Mouse (Mus musculus): ENCODE measurements at regions not wholly inside any gene's neighbourhood (a gene's known extent, or its start where the extent isn't known, plus 50 kb on each side); places are given as distances from the start of the nearest gene placed in this dataset.
A peak's percentile ranks its signal among the peaks of the same experiment; 100 is the strongest.

DNA sequence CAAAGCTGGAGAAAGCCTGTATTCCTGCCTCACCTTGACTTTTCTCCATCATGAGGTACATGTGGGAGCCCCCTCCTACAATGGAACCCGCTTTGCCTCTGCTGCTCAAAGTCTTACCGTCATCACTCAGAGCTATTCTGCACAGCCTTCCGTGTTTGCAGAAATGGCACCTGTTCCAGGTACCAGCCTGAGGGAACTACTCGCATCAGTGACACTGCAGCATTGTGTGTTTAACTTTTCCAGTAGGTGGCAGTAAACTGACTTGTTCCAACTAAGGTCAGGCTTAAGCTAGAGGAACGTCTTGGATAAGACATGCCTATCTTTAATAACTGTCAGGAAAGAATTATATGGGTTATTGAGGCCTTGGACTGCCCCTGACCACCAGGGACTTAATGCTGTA, 71.4 kb downstream of the Fam173b start:
- DNase-seq: peak; percentile 83

DNA sequence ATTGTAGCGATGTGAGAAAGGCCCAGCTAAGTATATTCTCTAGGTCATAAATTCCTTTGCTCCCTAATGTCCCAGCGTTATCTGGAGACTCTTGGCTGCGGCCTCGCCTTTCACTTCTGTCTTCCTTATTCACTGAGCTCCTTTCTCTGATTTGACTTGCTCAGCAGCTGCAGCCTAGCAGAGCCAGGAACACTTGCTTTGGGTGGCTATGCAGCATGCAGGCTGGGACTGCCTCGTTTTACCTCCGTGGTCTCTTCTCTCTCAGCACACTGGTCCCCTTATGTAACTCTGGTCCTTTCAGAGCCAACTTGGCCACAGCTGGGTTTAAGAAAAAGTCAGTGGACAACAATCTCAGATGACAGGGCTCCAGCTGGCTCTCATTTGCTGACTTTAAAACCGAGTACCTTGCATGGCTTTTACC, 75.1 kb downstream of the Fam173b start:
- peak; percentile 98 for DNase-seq

DNA sequence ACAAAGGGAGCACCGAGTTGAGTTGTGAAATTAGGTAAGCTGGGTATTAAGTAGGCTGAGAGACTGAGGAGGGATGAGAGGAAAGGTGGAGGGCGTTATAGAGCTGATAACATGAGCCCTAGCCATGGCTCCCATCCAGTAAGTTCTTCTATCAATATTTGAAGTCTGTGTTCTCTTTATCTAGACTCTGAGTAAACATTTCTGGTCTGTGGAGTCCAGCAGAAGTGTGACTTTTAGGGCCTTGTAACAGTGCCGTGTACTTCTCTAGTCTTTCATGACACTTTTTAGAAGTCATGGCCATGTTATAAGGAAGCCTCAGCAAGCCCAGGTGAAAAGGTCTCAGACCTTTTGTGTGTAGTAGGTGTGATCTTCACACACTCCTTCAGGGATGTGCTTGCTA, 91.5 kb downstream of the Fam173b start:
- peak; percentile 24 for DNase-seq

DNA sequence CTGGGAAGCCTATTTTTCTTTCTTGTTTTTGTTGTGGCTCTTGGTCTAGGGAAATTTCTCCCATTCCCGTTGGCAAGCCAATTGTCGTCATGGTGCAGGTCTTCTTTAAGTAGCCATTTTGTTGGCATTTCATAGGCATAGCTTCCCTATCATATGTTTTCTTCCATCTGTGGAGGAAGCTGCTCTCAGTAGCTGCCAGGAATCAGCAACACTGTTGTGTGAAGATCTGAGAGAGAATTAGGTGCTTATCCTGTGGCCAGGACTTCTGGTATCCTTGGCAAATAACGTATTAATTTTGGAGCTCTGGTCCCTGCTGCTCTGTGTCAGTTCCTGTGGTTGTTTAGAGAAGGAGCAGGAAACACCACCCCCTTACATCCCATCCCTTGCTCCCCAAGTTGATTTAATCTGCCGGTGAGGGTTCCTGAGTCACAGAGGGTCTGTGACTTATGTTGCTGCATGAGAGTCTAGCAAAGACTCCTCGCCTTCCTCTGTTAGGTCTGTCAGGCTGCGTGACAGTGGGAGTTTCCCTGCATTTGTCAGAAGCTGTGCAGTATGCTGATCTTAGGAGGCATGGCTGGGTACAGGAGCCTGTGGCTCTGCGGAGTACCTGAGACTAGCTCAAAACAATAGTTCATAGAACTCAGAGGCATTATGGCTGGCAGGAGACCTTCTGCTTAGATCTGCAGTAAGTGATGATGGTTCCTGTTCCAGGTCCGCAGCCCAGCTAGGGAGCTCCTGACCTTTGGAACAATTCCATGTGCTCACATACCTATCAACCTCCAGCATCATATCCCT, 93.4 kb downstream of the Fam173b start:
- peak; percentile 90 for DNase-seq

DNA sequence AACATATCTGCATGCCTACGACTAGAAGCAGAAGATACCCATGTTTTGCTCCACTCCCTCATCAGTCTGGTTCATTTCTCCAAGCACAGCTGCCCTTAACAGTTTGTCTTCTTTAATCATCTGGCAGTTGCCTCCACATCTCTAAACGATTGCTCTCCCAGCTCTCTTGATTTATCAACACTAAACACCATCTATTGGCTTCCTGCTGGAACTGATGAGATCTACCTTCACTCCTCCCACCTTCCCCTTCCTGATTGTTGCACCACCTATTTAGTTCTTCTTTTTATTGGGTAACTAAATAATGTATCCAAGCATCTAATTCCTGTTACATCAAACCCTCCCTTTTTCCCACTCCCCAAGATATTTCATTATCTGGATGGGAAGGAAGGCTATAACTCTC, 101.7 kb downstream of the Fam173b start:
- DNase-seq: no peak

DNA sequence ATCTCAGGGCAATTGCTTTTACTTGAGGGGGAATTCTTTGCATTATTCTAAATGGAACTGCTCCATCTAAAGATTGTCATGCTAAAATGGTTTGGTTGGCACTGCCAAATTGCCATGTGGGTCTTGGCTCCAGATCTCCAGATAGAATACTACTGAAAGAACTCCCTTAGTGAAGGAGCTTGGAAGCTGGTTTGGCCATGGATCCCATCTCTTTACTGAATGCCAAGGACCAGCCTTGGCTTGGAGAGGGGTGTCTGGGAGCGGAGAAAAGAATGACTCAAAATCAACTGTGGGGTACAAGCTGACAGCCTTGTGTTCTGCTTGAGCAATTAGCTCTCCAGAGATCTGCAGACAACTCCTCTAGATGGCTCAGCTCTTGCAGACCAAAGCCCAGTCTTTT, 105.8 kb downstream of the Fam173b start:
- DNase-seq: no peak

DNA sequence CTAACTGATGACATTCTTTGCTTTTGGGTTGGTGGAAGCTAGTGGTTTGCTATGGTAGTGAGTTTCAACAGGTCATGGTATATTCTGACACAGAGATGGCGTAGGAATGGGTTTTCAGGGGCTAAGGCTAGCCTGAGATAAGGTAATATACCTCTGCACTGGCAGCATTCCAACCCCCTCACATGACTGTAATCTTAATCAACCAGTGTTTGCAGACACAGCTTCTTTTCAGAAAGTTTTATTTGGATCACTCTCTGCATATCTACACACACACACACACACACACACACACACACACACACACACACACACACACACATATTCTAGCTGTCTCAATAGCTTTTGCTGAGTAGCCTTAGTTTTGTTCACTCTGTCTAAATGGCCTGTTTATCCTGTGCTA, 119.4 kb downstream of the Fam173b start:
- no peak for DNase-seq

DNA sequence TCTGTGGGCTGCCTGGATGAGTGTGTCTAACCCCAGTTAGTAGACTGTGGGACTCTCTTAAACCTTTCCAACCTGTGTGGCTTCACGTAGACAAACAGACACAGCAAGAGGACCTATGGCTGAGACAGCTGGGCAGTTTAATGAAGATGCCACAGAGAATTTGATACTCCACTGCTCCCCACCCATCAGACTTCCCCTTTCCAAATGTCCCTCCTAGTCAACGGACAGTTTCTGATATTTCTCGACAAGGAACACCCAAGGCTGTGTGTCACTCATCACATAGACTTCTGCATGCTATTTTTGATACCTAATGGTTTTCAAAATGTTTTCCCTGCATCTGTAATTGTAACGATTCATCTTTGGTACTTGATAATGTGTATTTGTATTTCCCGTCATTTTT, 120.8 kb downstream of the Fam173b start:
- DNase-seq: no peak

DNA sequence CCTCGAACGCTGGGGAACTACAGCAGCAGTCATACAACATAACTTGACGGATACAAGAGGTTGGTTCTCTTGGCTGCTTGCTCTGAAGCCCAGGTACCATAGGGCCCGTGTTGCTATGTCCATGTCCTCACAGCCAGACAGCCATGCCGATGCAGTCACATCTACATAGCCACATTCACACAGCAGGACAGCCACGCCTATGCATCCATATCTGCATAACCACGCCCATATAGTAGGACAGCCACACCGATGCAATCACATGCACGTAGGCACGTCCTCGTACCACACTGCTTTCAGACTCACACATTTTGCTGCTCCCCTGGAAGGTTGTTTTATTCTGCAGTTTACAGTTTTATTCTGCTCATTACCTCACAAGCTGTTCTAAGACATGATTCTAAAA, 122.6 kb downstream of the Fam173b start:
- no peak for DNase-seq

DNA sequence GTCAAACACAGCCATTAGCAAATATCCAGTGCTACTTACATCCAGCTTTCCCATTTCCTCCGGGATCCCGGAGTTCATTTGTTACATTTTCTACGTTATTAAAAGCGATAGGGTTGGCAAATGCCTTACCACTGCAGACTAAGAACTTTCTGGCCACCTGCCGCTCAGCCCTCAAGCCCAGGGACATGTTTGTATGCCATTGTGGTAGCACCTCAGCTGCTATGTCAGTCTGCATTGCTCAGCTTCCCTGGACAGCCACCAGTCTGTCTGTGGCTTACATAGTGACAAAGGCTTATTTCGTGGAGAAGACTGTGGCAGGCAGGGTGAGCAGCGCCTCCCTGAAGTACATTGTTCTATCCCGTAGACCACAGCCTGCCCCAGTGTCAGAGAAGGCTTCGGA, 127.5 kb downstream of the Fam173b start:
- DNase-seq: no peak

DNA sequence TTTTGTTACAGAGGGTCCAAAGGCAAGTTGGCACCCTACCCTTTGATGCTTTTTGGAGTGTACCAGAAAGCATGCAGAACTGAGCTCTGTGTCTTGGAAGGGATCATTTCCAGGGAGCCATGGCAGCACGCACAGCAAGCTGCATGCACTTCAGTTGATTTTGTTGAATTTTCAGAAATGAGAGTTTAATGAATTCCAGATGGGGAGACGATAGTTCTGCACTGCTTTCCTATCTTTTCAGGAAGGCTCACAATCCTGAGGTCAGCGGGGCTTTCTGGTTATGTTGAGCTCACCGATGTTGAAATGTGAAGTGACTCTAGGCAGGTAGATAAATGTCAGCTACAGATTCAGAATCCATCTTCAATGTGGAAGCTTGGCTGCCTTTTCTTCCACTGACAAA, 140.0 kb downstream of the Fam173b start:
- DNase-seq: no peak

DNA sequence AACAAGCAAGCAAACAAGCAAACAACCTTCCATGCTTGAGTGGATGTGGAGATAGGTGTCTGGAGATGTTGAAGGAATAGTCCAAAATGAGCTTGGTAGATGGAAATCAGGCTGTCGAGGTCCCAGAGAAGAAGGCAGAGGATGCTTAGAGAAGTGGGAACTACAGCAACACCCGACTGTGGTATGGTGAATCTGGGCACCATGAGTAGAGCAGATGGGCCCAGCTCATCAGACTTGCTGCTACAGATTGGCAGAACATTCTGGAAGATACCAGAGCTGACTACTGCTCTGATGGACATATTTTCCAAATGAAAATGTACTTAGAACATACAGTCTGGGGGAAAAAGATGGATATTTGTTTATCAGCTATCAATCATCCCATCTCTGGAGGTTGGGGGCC, 142.9 kb downstream of the Fam173b start:
- no peak for DNase-seq

DNA sequence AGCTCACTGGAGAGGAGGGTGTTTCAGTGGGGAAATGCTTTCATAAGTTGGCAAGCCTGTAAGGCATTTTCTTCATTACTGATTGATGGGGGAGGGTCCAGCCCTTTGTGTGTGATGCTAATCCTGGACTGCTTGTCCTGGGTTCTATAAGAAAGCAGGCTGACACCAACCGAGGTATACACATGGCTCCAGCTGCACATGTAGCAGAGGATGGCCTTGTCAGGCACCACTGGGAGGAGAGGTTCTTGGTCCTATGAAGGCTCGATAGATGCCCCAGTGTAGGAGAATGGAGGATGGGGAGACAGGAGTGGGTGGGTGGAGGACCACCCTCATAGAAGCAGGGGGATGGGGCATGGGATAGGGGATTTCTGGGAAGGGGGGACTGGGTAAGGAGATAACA, 151.0 kb downstream of the Fam173b start:
- DNase-seq: no peak

DNA sequence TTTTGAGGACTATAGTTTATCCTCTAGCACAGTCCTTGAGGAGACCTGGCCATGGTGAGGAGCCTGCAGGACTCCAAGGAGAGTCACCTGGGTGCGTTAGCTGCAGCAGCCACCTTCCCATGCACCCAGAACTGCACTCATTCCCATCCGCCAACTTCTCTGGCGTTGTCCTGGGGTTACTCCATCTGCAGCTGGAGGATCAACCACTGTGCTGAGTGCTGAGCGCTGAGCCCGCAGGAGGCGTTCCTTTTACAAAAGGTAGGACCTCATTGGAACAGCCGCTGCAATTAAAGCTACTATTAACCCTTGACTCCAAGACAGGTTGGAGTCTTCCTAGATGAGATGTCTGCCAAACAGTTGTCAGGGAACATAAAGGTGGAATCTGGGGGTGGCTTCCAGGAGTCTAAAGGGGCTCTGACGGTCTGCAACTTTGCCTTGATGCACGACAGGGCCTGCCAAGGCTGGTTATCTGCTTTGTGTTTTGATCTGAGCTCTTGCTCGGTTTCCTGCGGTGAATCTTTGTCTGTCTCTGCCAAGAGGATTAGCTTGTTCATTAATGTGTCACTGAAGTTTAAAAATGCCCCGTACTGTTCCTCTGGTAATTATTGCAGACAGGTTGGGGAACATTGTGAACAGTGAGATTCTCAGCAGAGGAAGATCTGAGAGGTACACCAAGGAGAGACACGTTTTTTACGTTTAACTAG, 152.1 kb downstream of the Fam173b start:
- DNase-seq: no peak

DNA sequence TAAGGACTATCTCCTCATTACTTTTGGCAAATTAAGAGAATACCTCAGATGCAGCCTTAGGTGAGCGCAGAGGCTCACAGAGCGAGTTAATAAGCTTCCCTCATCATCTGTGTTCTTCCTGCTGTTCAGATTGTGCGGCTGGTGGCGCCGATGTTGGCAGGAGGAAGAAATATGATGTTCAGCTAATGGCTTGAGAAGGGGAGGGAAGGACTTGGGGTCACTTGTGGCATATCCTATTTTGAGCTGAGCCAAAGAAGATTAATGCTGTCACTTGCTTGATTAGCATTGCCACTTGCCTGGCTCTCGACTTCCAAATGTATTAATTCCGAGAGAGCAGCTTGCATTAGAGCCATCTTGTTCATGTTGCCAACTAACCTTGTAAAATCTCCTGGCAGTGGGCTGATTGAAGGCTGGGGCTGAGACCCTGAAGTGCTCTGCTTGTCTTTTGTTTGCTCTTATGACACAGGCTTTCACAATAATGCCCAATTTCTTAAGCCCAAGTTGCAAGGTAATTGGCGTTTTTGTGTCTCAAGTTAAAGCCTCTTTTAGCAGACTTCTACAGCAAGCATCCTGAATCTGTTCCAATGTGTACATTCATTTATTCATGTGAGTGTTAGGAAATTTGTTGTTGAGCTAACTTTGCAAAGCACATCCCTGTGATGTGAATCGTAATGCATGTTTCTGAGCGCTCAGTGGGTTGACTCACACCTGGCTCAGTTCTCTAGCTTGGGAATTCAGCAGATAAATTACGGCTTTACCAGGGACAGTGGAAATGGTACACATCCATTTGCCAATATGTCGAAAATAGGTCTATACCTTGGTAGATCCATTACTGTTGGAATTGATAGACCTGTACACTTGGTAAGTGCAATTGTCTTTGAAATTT, 167.6 kb downstream of the Fam173b start:
- no peak for DNase-seq

DNA sequence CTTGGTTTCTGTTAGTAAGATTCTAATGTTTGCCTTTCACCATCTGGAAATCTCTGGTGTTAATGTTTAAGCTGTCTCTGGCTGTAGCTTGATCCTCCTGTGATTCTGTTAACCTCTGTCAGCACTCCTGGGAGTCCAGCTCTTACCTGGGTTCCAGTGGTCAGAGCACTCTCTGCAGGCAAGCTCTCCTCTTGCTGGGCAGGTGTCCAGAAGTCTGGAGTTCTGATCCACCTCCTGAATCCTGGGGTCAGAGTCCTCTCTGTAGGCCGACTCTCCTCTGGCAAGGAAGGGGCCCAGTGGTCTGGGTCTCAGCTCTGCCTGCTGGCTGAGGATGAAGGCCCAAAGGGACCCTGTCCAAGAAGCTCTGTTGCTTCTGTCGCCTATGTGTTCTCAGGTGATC, 181.4 kb downstream of the Fam173b start:
- no peak for DNase-seq

DNA sequence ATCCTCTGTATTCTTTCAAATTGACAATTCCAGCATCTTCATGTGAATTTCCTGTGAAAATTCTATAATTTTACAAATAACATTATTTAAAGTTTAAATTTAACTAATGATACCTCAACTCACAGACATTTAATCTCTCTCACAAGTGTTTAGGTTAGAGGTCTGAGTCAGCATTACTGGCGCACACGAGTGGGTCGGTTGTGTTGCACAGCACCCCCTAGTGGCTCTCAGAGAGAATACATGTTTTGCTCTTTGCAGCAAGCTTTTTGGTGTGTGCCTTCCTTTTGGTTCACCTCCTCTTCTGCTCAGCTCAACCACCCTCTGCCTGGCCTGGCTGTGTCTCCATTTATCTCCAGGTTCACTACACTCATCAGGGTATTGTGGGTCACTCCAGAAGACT, 183.4 kb downstream of the Fam173b start:
- no peak for DNase-seq

DNA sequence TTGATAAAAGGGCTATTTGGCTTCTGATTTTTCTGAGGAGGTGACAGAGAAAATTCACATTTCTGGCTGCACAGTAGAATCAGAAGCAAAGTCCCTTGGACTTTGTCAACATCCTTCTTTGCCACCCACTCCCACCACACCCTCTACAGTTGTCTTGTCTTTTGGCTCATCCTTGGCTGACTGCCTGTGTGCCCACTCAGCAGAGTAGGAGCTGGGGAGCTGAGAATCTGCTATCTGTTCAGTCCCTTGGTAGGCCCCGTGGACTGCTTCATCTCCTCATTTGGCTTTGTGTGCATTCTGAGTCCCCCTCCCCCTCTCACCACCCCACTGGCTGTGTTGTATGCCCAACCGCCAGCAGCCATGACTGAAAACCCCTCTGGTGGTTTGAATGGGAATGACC, 197.2 kb downstream of the Fam173b start:
- DNase-seq: no peak

DNA sequence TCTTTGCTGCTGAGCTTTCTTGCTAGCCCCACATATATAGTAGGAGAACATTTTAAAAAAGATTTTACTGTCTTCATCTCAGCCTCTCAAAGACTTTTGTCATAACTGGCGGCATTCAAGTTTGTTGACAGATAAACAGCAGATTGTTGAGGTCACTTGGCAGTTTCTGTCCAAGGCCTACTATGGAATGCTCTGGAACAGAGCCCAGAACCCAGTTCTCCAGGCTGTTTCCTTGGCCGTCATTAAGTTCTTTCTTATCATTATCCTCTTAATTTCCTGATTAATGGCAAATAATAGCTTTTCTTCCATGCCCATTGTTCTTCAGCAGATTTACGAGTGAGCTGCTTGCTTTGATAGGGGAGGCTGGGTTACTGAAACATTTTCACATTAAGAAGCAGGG, 203.9 kb downstream of the Fam173b start:
- DNase-seq: no peak

DNA sequence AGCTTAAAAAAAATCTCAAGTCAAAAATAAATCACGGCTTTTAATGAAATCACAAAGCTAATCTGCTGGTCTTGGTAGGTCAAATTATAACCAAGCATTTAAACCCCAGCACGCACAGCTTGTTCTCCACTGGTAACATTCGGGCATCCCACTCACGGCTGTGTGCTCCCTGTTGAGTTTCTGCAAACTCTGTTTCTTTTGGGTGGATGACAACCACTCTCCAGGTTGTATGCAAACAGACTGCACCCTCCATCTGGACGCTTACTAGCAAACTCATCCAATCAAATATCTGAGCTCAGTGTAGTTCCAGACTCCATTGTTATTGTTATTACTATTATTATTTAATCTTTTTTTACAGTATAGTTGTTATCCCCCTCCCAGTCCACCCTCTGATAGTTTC, 213.9 kb downstream of the Fam173b start:
- DNase-seq: no peak

DNA sequence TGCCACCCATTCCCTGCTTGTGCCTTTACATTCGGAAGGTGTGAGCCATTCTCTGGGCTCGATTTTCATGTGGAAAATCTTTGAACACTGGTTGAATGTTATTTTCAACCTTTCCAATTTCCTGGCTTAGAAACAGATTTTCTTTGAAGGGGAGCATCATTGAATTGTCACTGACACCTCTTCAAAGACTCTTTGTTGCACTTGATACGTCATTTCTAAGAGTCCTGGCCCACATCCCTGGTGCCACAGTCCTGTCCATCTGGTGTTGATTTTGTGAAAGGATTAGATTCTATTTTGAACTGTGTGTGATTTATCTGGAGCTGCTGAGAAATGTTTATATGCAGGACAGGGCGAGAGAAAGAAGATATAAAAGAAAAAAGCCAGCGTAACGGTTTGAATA, 217.6 kb downstream of the Fam173b start:
- peak; percentile 23 for DNase-seq

DNA sequence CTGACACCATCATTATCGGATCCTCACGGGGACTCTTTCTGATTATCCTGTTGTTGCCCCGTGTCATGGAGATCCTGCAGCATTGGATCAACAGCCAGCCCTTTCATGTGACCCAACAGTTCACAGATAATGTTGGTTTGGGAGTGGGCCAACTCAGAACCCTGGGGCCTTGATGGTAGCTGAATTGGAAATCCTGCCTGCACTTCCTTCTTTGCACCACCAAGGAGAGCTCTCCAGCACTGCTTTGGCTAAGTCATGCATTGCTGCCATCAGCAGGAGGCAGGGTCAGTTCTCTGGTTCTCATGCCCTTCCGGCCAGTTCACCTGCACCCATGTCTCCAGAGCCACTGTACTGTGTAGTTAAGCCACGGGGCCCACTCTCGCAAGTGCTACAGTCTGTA, 225.6 kb downstream of the Fam173b start:
- DNase-seq: peak; percentile 78

DNA sequence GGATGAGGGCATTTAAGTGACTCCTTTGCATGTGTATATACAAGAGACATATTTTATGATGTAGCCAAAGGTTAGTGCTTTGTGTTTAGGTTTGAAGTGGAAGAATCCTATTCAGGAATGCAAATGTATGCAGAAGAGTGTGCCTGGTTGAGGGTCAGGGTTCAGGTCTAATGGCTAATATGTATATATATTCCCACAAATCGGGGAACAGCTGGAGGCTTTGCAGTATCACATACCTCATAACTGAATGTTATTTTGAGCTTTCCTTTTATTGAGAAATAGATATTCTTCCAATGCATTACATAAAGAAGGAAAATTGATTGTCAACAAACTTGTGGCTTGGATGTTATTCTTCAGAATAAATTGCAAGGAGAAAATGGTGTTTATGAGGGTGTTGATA, 239.9 kb downstream of the Fam173b start:
- DNase-seq: no peak

DNA sequence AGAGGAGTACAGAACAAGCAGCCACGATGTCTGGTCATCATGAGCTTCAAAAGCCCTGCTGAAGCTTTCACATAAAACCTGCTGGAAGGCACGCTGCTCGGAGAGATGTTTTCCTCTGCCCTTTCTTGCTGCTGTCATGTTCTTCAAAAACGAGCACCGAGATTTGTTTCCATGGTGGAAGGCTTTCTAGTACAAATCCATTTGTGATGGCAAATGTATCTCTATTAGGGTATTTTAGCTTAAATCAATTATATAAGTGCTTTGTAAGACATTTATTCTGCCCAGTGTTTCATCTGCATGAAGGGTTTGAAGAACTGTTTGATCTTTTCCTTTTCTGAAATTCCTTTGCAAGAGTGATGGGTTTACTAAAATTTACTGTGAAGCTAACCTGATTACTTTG, 253.1 kb downstream of the Fam173b start:
- peak; percentile 16 for DNase-seq

Measured in heart, adult 11 months (tissue).